Mouse (Mus musculus): Measurements from ENCODE around the gene Syt6.
A peak's percentile ranks its signal among the peaks of the same experiment; 100 is the strongest.
"Not testable (repeated sequence)": the region's sequence is repeated elsewhere in the genome, so short reads cannot be mapped to it uniquely, and the experiment has no call there.

Gene Syt6

DNA sequence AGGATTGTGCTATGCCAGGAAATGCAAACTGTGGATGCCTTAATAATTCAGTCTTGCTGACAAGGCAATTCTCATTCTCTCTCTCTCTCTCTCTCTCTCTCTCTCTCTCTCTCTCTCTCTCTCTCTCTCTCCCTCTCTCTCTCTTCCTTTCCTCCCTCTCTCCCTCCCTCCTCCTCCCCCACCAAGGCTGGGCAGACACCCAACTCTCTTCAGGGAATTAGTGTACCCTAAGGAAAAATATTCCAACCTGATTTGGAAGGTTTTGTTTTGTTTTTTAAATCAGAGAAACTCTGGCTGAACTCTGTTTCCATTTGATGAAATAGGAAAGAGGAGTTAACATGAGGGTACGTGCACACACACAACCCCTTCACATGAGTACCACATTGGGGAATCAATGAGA lies 26.5 kb downstream of the Syt6 start:
- DNase-seq: peak; percentile 18

DNA sequence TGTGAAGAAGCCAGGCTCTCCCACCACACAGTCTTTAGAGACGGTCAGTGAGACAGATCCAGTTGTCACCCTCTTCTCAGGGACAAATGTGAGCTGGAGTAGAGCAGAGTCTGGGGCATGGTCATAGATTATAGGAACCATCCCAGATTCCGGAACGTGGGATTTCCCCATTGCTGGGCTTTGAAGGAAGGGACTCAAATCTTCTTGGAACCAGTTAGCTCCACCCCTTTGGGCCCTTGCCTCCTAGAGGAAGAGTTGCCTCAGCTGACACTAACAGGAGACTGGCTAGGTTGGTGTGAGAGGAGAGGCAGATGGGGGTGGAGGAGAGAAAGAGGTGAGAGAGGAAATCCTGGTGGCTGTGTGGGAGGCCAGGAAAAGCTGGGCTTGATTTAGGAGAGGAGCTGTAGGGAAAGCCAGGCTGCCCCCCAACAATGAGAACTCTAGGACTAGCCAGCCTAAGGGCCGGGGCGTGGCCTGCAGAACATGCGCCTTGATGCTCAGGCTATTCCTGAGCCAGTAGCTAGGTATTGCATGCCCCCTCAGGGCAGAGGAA lies 31.1 kb downstream of the Syt6 start:
- DNase-seq: no peak

DNA sequence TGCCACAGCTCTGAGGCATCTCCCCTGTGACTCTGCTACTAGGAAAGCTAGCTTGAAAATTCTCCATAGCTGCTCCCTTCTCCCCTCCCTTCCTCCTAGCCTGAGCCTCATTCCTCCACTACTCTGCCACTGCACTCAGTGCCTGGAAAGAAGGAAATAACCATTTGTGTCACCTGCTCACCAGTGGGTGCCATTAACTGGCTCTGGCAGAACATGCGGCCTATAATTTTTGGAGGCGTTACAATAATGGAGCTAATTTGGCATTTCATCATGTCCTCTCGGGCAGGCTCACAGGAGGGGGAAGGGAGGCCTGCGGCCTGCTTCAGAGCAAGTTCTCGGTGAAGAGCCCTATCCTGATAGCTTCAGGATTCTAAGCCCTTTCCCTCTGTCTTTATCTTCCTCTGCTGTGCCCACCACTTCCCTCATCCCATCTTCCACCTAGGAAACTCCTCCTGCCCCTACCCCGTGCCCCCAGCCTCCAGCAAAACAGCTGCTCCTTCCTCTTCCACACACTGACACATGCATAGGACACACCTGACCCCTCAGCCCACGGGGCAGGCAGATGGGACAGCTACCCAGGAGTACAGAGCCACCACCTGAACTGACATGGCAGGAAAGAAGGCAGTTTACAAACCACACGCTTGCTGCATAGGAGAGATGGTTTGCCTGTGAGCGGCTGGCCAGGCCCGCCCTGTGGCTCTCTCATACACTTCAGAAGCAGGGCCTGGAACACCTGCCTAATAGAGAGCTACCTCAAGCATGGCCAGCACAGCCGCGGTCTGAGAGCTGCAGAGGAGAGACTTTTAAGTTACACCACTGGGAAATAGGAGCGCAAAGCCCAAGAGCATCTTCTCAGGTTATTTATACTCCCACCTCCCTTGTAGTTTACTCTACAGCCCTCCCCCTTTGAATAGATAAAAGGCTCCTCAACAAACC lies 31.9 kb downstream of the Syt6 start:
- no peak for DNase-seq

DNA sequence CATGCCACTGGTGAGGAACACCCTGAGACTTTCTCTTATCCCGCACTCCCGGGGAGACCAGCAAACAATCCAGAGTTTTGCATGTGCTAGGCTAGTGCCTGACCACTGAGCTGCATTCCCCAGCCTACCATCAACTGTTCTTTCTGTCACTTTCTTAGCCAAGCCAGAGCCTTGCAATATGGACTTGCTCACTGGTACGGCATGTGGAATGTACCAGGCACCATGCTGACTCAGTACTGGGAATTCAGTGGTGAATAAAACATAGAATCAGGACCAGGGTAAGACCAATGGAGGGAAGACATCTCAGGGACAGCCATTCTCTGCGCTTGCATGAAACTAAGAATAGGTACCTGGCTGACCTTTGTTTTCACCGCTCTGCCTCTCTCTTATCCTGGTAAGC lies 35.2 kb downstream of the Syt6 start:
- no peak for DNase-seq

DNA sequence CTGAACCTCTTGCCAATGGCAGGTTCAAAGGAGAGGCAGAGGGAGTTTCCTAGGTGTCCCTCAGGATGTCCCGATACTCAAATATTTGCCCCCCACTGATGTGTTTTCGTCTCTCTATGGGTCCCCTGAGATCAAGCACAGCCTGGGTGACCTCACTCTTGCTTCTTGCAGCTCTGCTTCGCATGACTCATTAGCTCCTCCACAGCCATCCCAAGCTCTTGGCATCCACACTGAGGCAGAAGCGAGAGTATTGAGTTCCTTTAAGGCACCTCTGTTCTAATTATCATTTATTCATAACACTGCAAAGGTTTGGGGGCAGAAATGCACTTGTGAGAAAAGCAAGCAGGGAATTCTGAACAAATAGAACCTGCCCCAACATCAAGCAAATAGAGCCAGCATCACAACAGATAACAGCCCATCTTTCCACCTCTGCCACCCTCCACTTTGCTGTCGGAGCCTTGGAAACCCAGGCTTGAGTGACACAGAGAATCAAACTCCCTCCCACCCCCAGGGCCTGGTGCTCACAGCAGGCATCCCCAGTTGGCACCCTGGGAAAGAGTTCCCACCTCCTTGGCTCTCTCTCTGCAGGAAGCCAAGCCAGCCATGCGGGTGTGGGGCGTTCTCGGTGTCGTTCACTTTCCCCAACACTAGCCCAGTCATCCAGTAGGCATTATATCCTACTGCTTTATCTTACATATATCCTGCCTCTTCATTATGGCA lies 37.8 kb downstream of the Syt6 start:
- no peak for DNase-seq

GRCm38 (mm10) chr3:103615621-103616020 lies 40.6 kb downstream of the Syt6 start:
- DNase-seq: no peak

DNA sequence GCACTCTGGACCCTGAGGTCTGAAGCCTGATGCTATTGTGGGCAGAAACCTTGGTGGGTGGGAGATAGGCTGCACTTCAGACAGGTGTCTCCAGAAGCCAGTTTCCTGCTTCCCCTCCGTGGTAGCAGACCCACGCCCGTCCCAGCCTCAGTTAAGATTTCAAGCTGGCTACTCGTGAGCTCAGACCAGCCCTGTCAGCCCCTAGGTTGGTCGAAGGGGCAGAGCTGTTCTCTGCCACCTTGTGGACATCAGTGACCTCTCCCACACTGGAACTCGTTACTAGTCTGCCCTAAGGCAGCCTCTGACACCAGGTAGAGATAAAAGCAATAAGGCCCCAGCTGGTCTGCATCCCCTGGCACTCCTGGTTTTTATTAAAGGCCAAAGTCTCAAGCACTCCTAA lies 42.0 kb downstream of the Syt6 start:
- DNase-seq: no peak

DNA sequence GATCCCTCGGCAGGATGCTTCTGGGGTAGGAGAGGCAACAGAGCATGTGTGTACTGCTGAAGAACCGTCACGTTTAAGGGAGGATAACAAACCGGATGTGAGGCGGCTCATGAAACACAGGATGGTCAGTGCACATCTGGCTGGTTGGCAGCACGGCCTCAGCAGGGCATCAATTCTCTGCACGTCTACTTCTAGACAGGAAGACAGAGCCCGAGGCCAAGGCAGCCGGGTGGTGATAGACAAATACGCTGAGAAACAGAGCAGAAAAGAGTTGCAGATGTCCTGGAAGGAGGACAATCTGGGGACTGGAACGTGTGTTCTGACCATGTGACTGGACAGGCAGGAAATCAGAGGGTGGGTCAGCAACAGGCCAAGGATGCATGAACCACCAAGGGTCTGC lies 45.1 kb downstream of the Syt6 start:
- no peak for DNase-seq

GRCm38 (mm10) chr3:103623893-103624470 lies 49.0 kb downstream of the Syt6 start:
- DNase-seq: no peak

DNA sequence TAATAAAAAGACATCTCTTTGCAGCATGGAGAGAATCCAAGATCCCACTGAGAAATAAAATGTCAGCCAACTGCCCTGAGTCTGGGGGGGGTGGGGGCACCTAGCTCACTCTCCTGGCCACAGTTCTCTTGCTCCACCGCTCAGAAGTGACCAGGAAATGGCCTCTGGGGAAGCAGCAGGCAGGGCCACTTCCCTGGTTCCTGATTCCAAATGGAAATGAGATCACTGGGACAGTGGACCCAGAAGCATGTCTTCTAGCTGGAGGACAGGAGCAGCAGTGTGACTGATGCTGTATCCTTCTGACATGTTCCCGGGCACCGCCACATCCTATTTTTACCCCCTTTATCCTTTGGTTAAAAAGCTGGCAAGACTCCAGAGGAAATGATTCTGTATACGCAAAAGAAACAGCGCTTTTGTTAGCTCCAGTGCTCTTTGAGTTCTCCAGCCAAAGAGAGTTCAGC lies 49.6 kb downstream of the Syt6 start:
- no peak for DNase-seq

DNA sequence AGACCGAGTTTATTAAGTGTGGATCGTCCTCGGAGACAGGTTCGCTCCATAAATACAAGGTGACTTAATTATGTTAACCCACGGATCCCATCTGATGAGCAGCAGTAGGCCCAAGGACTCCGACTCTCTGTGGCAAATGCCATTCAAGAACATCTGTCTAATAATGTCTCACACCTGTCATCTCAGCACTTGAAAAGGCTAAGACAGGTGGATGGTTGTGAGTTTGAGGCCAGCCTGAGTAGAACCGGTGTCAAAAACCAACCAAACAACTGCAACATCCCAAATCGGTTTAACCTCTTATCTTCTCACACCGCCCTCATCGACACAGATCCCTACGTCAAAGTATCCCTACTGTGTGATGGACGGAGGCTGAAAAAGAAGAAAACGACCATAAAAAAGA lies 50.1 kb downstream of the Syt6 start:
- DNase-seq: no peak

GRCm38 (mm10) chr3:103626481-103626880 lies 51.5 kb downstream of the Syt6 start:
- DNase-seq: no peak

DNA sequence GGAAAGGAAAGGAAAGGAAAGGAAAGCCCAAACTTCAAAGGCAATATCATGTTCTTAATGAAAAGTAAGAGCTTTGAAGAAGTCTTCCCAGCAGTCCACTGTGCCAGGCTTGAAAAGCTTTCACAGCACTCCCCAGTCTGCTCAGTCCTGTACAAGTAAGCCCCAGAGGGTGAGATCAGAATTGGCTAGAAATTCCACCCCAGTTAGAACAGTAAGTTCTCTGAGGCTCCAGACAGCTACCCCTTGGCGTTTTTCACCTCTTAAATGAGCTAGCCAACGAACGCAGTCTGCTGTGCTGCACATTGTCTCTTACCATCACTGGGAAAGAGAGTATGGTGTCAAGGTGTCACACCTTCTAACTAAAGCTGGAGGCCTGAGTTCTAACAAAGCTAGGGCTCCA lies 52.6 kb downstream of the Syt6 start:
- DNase-seq: no peak

DNA sequence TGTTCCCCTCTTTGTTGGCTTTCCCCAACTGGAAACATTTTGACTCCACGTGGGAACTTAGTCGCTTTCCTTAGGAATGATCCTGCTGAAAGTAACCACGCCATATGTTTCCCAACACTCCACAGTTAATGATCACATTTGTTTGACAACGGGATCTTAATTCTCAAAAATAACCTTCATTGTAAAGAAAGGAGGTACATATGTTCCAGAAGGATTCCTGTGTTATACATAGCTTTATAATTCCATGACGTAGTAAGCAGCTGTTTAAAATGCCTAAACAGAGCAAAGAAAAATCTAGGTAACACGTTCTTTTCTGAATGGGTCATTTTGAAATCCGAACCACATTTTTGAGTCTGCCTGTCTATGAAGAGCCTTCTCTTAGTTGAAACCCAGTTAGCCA lies 58.1 kb downstream of the Syt6 start:
- no peak for DNase-seq

- DNase-seq: no peak
These were observed 58.8 kb downstream of the Syt6 start for GRCm38 (mm10) chr3:103633831-103634230.

GRCm38 (mm10) chr3:103634256-103634655 lies 59.2 kb downstream of the Syt6 start:
- DNase-seq: no peak

- DNase-seq: no peak
These were observed 62.6 kb downstream of the Syt6 start for GRCm38 (mm10) chr3:103637641-103638040.

GRCm38 (mm10) chr3:103640226-103640803 lies 65.3 kb downstream of the Syt6 start:
- DNase-seq: no peak

- no peak for DNase-seq
These were observed 66.3 kb downstream of the Syt6 start for GRCm38 (mm10) chr3:103641301-103641700.

DNA sequence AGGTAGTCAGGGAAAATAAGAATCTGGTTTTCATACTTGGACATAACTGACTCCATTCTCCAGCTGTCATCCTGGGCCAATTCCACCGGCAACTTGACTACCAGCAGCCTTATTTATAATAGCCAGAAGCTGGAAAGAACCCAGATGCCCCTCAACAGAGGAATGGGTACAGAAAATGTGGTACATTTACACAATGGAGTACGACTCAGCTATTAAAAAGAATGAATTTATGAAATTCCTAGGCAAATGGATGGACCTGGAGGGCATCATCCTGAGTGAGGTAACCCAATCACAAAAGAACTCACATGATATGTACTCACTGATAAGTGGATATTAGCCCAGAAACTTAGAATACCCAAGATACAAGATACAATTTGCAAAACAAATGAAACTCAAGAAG lies 70.9 kb downstream of the Syt6 start, which contains the start of gene Atg4a-ps:
Gene Atg4a-ps, minus strand, starts transcription at position 101 of the 400 bp plus-strand sequence.
- not testable (repeated sequence) for DNase-seq

DNA sequence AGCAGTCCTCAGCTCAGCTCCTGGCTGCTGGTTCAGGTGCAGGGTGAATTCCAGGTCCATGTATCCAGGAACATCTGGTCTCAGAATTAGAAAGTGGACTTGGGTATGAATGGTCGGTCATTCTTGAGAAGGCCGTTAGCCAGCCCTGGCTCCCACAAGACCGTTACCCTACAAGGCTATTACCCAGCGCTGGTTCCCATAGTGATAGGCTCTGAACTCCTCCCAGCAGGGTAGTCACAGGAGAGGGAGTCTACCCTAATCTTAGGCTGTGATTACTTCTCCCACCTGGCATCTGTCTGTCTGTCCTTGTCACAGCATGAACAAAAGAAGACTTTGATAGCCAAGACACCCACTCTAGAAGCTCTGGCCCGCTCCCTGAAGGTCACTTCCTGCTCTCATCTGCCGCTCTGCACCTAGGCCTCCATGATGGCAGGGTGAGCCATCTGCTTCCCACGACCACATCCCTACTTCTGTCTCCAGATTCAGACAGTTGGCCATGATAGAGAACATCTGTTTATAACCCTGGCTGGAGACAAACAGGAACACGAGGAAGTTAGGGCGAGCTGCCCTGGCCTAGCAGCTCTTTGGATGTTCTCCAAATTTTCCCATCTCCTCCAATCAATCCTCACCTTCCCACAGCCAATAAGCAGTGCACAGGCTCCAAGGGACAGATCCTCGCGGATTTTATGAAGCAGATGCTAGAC lies 72.3 kb downstream of the Syt6 start:
- no peak for DNase-seq

DNA sequence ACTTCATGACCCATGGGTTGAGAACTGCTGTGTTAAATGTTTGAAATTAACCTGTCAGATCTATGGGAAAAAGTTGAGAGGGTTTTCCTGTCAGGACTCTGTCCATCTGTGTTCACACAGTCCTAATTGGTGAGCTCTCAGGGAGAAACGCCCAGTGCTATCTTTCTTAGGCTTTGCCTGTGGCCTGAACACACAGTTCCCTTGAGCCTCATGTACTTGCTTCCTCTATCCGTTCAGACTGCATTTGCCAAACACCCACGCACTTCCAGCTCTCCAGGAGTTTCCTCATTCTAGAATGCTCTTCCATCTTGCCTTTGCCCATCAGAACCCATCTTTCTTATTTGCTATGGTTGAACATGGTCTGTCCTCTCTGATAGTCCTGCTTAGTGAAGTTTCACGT lies 73.5 kb downstream of the Syt6 start:
- DNase-seq: no peak

Data from right cerebral cortex, postnatal 4 days (tissue).